Mouse (Mus musculus) intestine, embryonic 16.5 days (tissue): ENCODE data around the gene Gm49450. TPM values are rescaled to one million over a fixed set of nuclear protein-coding genes. Genes with fewer than 3 reads are reported as not detected.

Experiments
- ATAC-seq: fragments of 200-750 bp; cut with Nextera tagmentation; 2 replicates; pipeline ENCODE4 v1.8.0; 2017; ENCODE audit warnings: moderate TSS enrichment, moderate library complexity
- H3K27ac ChIP-seq: fragments of 300-500 bp; sonication (generic); 2 replicates; pipeline ENCODE4 v1.5.1; 2014; ENCODE audit warnings: mild to moderate bottlenecking, low read length
- H3K27me3 ChIP-seq: fragments of 300-500 bp; sonication (generic); replicated peaks from 2 replicates; pipeline ENCODE4 v1.6.1; 2014; ENCODE audit warnings: low read length, control low read depth, mixed read lengths; ENCODE audit not compliant: control insufficient read depth, insufficient read depth
- H3K36me3 ChIP-seq: fragments of 300-500 bp; sonication (generic); 2 replicates; pipeline ENCODE4 v1.6.1; 2014; ENCODE audit warnings: low read length, control low read depth; ENCODE audit not compliant: control insufficient read depth, insufficient read depth
- H3K4me1 ChIP-seq: fragments of 300-500 bp; sonication (generic); 2 replicates; pipeline ENCODE4 v1.6.1; 2014; ENCODE audit warnings: low read length, control low read depth, mixed read lengths; ENCODE audit not compliant: control insufficient read depth, insufficient read depth
- H3K4me2 ChIP-seq: fragments of 300-500 bp; sonication (generic); 2 replicates; pipeline ENCODE4 v1.6.1; 2014; ENCODE audit warnings: low read depth, low read length, control low read depth
- H3K4me3 ChIP-seq: fragments of 300-500 bp; sonication (generic); 2 replicates; pipeline ENCODE4 v1.5.1; 2014; ENCODE audit warnings: mild to moderate bottlenecking, low read length
- H3K9ac ChIP-seq: fragments of 300-500 bp; sonication (generic); 2 replicates; pipeline ENCODE4 v1.6.1; 2014; ENCODE audit warnings: low read depth, low read length
- H3K9me3 ChIP-seq: fragments of 300-500 bp; sonication (generic); 2 replicates; pipeline ENCODE4 v1.6.1; 2016; ENCODE audit warnings: low read length, control low read depth; ENCODE audit not compliant: control insufficient read depth
- WGBS: fragments of 180-500 bp; shearing (Covaris S2); extraction: QIAGEN DNeasy Blood & Tissue Kit; methylation state at CpG from one replicate; pipeline ENCODE4 v1.1.7; 2014; 5-methylcytosine and 5-hydroxymethylcytosine counted together
- polyA plus RNA-seq: library from polyadenylated mRNA; unstranded; fragments of >200 nt; fragmentation: Nextera tagmentation; extraction: Ambion mirVana; gene quantifications from 2 replicates; pipeline ENCODE4 v1.2.1, GENCODE M21; 2015

The Gm49450 gene
- polyA plus RNA-seq, 1 experiment from 2014 or later, result not detected

- no peaks in the 10 kb centered on the region for H3K9me3 ChIP-seq
- H3K4me2 ChIP-seq, result peak overlapping the region; percentile 88
- peak overlapping the region; percentile 66 for H3K9ac ChIP-seq
- no peaks in the 10 kb centered on the region for H3K36me3 ChIP-seq
- ATAC-seq, result peak; percentile 95
- H3K27ac ChIP-seq, result peak overlapping the region; percentile 95
- no peaks in the 10 kb centered on the region for H3K27me3 ChIP-seq
- peaks cover 19% of the 10 kb centered on the region for H3K4me1 ChIP-seq
- peak overlapping the region; percentile 44 for H3K4me3 ChIP-seq
- 4% methylated on average over 35 of the region's 35 CpGs for WGBS
These were observed 39.9 kb upstream of the Gm49450 start for GRCm38 (mm10) chr15:98993093-98993793.

- peak overlapping the region; percentile 95 for H3K27ac ChIP-seq
- H3K27me3 ChIP-seq, result no peaks in the 10 kb centered on the region
- peak; percentile 53 for ATAC-seq
- H3K4me3 ChIP-seq, result peak overlapping the region; percentile 44
- H3K4me2 ChIP-seq, result peak overlapping the region; percentile 88
- H3K9me3 ChIP-seq, result no peaks in the 10 kb centered on the region
- peaks cover 15% of the 10 kb centered on the region for H3K4me1 ChIP-seq
- H3K36me3 ChIP-seq, result no peaks in the 10 kb centered on the region
- 29% methylated on average over 17 of the region's 17 CpGs for WGBS
- peak overlapping the region; percentile 66; the same call in 1 of the 2 replicates for H3K9ac ChIP-seq
These were observed 38.9 kb upstream of the Gm49450 start for GRCm38 (mm10) chr15:98992086-98992912.

GRCm38 (mm10) chr15:98991540-98992050 lies 38.2 kb upstream of the Gm49450 start:
- no peak overlapping the region for H3K4me3 ChIP-seq
- H3K4me2 ChIP-seq, result no peak overlapping the region
- peaks cover 17% of the 10 kb centered on the region for H3K4me1 ChIP-seq
- no peaks in the 10 kb centered on the region for H3K9me3 ChIP-seq
- no peak overlapping the region for H3K27ac ChIP-seq
- WGBS, result 36% methylated on average over 9 of the region's 9 CpGs
- peak overlapping the region; percentile 45; the same call in 1 of the 2 replicates for H3K9ac ChIP-seq
- H3K27me3 ChIP-seq, result no peaks in the 10 kb centered on the region
- no peak for ATAC-seq
- no peaks in the 10 kb centered on the region for H3K36me3 ChIP-seq

GRCm38 (mm10) chr15:98990669-98991539 lies 37.6 kb upstream of the Gm49450 start:
- peaks cover 20% of the 10 kb centered on the region for H3K4me1 ChIP-seq
- peak overlapping the region; percentile 57 for H3K27ac ChIP-seq
- 40% methylated on average over 15 of the region's 15 CpGs for WGBS
- no peak for ATAC-seq
- H3K9ac ChIP-seq, result peak overlapping the region; percentile 45; the same call in 1 of the 2 replicates
- H3K4me2 ChIP-seq, result no peak overlapping the region
- H3K9me3 ChIP-seq, result no peaks in the 10 kb centered on the region
- no peaks in the 10 kb centered on the region for H3K27me3 ChIP-seq
- no peaks in the 10 kb centered on the region for H3K36me3 ChIP-seq
- no peak overlapping the region for H3K4me3 ChIP-seq

GRCm38 (mm10) chr15:98989701-98990430 lies 36.5 kb upstream of the Gm49450 start:
- no peak for ATAC-seq
- H3K4me1 ChIP-seq, result peaks cover 22% of the 10 kb centered on the region
- H3K9me3 ChIP-seq, result no peaks in the 10 kb centered on the region
- H3K27me3 ChIP-seq, result no peaks in the 10 kb centered on the region
- H3K9ac ChIP-seq, result no peak overlapping the region
- 33% methylated on average over 11 of the region's 12 CpGs for WGBS
- H3K4me3 ChIP-seq, result no peak overlapping the region
- no peaks in the 10 kb centered on the region for H3K36me3 ChIP-seq
- H3K27ac ChIP-seq, result no peak overlapping the region
- no peak overlapping the region for H3K4me2 ChIP-seq

- no peak overlapping the region for H3K4me3 ChIP-seq
- peaks cover 26% of the 10 kb centered on the region for H3K4me1 ChIP-seq
- ATAC-seq, result no peak
- 76% methylated on average over 3 of the region's 3 CpGs for WGBS
- no peak overlapping the region for H3K9ac ChIP-seq
- no peaks in the 10 kb centered on the region for H3K27me3 ChIP-seq
- no peaks in the 10 kb centered on the region for H3K36me3 ChIP-seq
- no peak overlapping the region for H3K27ac ChIP-seq
- H3K9me3 ChIP-seq, result no peaks in the 10 kb centered on the region
- no peak overlapping the region for H3K4me2 ChIP-seq
These were observed 35.4 kb upstream of the Gm49450 start for GRCm38 (mm10) chr15:98988787-98989186.

- Histone ChIP-seq H3K9me3 (no peaks in the 10 kb centered on the region), H3K4me1 (peaks cover 26% of the 10 kb centered on the region), H3K36me3 (no peaks in the 10 kb centered on the region), H3K27ac (peak overlapping the region; percentile 58), H3K4me2 (no peak overlapping the region), H3K9ac (peak overlapping the region; percentile 24; the same call in 1 of the 2 replicates), H3K27me3 (no peaks in the 10 kb centered on the region), H3K4me3 (no peak overlapping the region)
- no peak for ATAC-seq
- WGBS, result 55% methylated on average over 8 of the region's 8 CpGs
These were observed 34.4 kb upstream of the Gm49450 start for GRCm38 (mm10) chr15:98987661-98988181.

GRCm38 (mm10) chr15:98987077-98987630 lies 33.8 kb upstream of the Gm49450 start:
- H3K27me3 ChIP-seq, result no peaks in the 10 kb centered on the region
- 48% methylated on average over 7 of the region's 7 CpGs for WGBS
- H3K4me2 ChIP-seq, result no peak overlapping the region
- peaks cover 26% of the 10 kb centered on the region for H3K4me1 ChIP-seq
- H3K4me3 ChIP-seq, result no peak overlapping the region
- no peak for ATAC-seq
- H3K36me3 ChIP-seq, result no peaks in the 10 kb centered on the region
- H3K9me3 ChIP-seq, result no peaks in the 10 kb centered on the region
- peak overlapping the region; percentile 52 for H3K27ac ChIP-seq
- H3K9ac ChIP-seq, result no peak overlapping the region
